ENCODE assay signal across 8 mouse cellular contexts in the genomic region with DNA sequence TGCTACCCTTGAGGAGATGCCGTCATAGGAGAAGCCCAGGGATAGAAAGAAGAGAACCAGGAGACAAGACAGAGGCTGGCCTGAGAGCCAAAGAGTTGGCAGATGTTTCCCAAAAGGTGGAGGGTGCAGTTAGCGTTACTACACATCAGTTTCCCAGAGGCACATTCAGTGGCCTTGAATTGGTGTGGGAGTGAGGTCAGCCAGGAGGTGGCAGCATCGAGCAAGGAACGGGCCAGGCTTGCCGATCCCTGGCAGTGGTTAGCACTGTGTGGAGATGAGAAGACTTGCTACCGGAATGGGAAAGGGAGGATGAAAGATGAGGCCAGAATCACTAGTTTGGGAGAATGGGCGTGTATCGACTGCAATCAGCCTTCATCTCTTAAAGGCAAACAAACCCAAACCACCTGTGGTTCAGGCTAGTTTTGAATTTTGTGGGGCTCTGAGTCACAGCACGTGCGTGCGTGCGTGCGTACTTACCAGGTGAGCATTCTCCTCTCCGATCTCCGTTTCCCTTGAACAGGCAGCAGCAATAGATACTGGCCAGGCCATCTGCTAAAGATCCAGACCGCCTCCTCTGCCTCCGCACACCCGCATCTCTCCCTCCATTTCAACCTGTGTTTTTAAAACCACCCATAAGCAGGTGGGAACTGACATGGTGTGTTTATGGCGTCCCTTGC. TPM values are rescaled to one million over a fixed set of nuclear protein-coding genes. Genes with fewer than 3 reads are reported as not detected.
A peak's percentile ranks its signal among the peaks of the same experiment; 100 is the strongest.
DNase-seq lines count a peak whose midpoint lies in the region.

No protein-coding gene starts in this region.

- H3K36me3 ChIP-seq in midbrain, embryonic 10.5 days: no peaks in the 10 kb centered on the region

- peak; percentile 53 for DNase-seq in WW6 (ENCODE audit: low read depth, low spot score)
- DNase-seq in cerebellum, postnatal 14 days: peak; percentile 94 to 97
- peak; percentile 67 to 81 for DNase-seq in frontal cortex, postnatal 25 days (ENCODE audit: low spot score in 2 of 2)
- peak; percentile 58 for DNase-seq in induced T-regulatory cell, adult 2 months (ENCODE audit: low read depth)
- peak; percentile 69 to 85 for DNase-seq in left cerebral cortex, postnatal 14 days (ENCODE audit: low spot score in 2 of 2)
- DNase-seq in midbrain, embryonic 10.5 days (ENCODE audit: low spot score): peak; percentile 81
- peak; percentile 51 for DNase-seq in skeletal muscle tissue, adult 2 months (ENCODE audit: low read depth, low spot score)
- peak; percentile 56 for DNase-seq in yolk sac, embryonic 10.5 days (ENCODE audit: low spot score)

- intact Hi-C loops in left cerebral cortex, postnatal 14 days (cut with DNase I): loop anchor here (1.0 kb wide), 1 partner anchor 80 kb away; no protein-coding TSS in a partner anchor

- peaks cover 21% of the 10 kb centered on the region for H3K4me1 ChIP-seq in midbrain, embryonic 10.5 days

- no peak overlapping the region for H3K4me3 ChIP-seq in midbrain, embryonic 10.5 days

- peaks cover 10% of the 10 kb centered on the region for H3K27me3 ChIP-seq in midbrain, embryonic 10.5 days (ENCODE audit: low read depth, poor library complexity, severe bottlenecking)

- WGBS in midbrain, embryonic 10.5 days: 52% methylated on average over 19 of the region's 19 CpGs

- H3K9me3 ChIP-seq in midbrain, embryonic 10.5 days (replicated peaks): no peaks in the 10 kb centered on the region

- no peak overlapping the region for H3K27ac ChIP-seq in midbrain, embryonic 10.5 days (replicated peaks)

RNA-seq across cellular contexts. Expression of gene Tnnt2, which starts 29.5 kb away (rescaled TPM):
- total RNA-seq in left cerebral cortex, postnatal 14 days (2021): 1 to 10 TPM; 1.8 to 3.2 TPM
- polyA plus RNA-seq in midbrain, embryonic 10.5 days (2016; fragmentation: Nextera tagmentation; extraction: Ambion mirVana): 0.70 and 0.74 TPM in 2 replicates

RNA-seq across cellular contexts. Expression of gene Lad1, which starts 47.3 kb away (rescaled TPM):
- under 1 TPM; 0.61 to 0.64 TPM for total RNA-seq in left cerebral cortex, postnatal 14 days (2021)
- 0.15 and 0.59 TPM in 2 replicates for polyA plus RNA-seq in midbrain, embryonic 10.5 days (2016; fragmentation: Nextera tagmentation; extraction: Ambion mirVana)

RNA-seq across cellular contexts. Expression of gene Pkp1, which starts 53.4 kb away (rescaled TPM):
- total RNA-seq in left cerebral cortex, postnatal 14 days (2021): under 1 TPM; 0.13 to 0.30 TPM
- not detected in 2 replicates for polyA plus RNA-seq in midbrain, embryonic 10.5 days (2016; fragmentation: Nextera tagmentation; extraction: Ambion mirVana)
